ENCODE assay signal across 19 mouse cellular contexts in the genomic region with DNA sequence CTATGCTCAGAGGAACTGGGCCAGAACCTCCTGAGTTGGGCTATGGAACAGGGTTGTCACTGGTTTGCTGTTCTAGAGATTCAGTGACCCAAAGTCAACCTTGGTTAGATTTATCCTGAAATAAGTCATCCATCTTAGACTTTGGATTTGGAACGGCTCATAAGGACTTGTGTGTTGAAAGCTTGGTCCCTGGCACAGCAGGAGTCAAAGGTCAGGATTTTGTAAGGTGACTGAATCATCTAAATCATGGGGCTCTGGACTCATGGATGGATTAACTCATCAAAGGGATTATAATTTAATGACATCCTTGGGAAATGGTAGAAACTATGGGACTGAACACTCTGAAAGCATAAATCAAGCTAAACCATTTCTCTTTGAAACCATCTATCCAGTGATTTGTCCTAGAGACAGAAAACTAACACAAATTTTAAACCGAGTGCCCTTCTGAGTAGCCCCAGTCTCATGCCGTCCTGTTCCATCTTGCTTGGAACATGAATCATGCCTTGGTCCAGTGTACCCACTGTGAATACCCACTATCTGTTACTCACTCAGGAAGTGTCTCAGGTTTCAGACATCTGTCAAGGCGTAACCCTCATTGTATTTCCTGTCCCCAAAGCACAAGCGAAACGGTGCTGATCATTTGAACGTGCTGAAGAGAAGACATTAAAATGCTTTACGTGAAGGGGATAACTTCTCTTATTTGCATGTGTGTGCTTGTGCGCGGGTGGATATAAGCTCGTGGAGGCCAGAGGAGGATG. TPM values are rescaled to one million over a fixed set of nuclear protein-coding genes. Genes with fewer than 3 reads are reported as not detected.
DNase-seq lines count a peak whose midpoint lies in the region; ATAC-seq and TF ChIP-seq lines count a peak whose summit lies in the region.
"Had no signal": no experiment of that assay in that cellular context is flagged by ENCODE, and none has a peak within 500 bp of the region (broad histone marks: within the 10 kb centered on the region; RNA-seq: fewer than 3 reads in every experiment).

No protein-coding gene starts in this region.

- no peak for TF ChIP-seq RAD21 in MEL (IDR thresholded peaks at IDR 0.05; ENCODE audit: low read depth, low read length)

- peak; percentile 83 for DNase-seq in kidney, adult 2 months
- DNase-seq in kidney, postnatal 10 days: no peak
- peak; percentile 6 to 7 for DNase-seq in B cell, adult 2 months
- peak; percentile 70 for DNase-seq in MEL (ENCODE audit: low read depth, low spot score)
- DNase-seq in mesoderm, embryonic 11.5 days (ENCODE audit: low read depth, low spot score): peak; percentile 17
- DNase-seq: cerebellum, postnatal 25 days; heart, adult 11 months; heart, postnatal 10 days; layer of hippocampus, adult 9-11 months; lung, postnatal 36 days; retina, postnatal 1 day; spleen, adult 18-20 months had no signal

- H3K9me3 ChIP-seq in MEL (replicated peaks; ENCODE audit: insufficient read depth, low read length): no peaks in the 10 kb centered on the region
- H3K9me3 ChIP-seq in midbrain, embryonic 16.5 days (replicated peaks; ENCODE audit: control insufficient read depth, low read length, poor library complexity, severe bottlenecking): no peaks in the 10 kb centered on the region
- no peaks in the 10 kb centered on the region for H3K9me3 ChIP-seq in midbrain, embryonic 15.5 days
- H3K9me3 ChIP-seq: embryonic facial prominence, embryonic 15.5 days; midbrain, embryonic 13.5 days had no signal

- peaks cover 12% of the 10 kb centered on the region; the same call in 1 of the 2 replicates for H3K4me1 ChIP-seq in kidney, adult 2 months (ENCODE audit: control insufficient read depth, insufficient read depth, low read length)
- H3K4me1 ChIP-seq in MEL (ENCODE audit: control insufficient read depth in 1 of 2, insufficient read depth in 2 of 2, low read length in 2 of 2): peaks cover 2 to 3% of the 10 kb centered on the region in 2 experiments; a peak in 2 of 4 replicates
- no peaks in the 10 kb centered on the region for H3K4me1 ChIP-seq in midbrain, embryonic 16.5 days (ENCODE audit: control insufficient read depth, insufficient read depth, low read length)
- no peaks in the 10 kb centered on the region for H3K4me1 ChIP-seq in midbrain, embryonic 15.5 days
- H3K4me1 ChIP-seq: embryonic facial prominence, embryonic 15.5 days; midbrain, embryonic 13.5 days had no signal

- ATAC-seq in midbrain, embryonic 16.5 days: no peak
- no peak for ATAC-seq in midbrain, embryonic 15.5 days (replicated peaks)
- ATAC-seq: hindbrain, embryonic 16.5 days; midbrain, embryonic 13.5 days had no signal

- no peak overlapping the region for H3K4me3 ChIP-seq in kidney, adult 2 months (ENCODE audit: insufficient read depth, low read depth, low read length)
- peak overlapping the region in 1 of 2 experiments; percentile 39; a peak in 1 of 4 replicates for H3K4me3 ChIP-seq in MEL (ENCODE audit: control insufficient read depth in 1 of 2, insufficient read depth in 1 of 2, low read depth in 2 of 2, low read length in 2 of 2)
- no peak overlapping the region for H3K4me3 ChIP-seq in midbrain, embryonic 16.5 days (ENCODE audit: low read depth, low read length)
- H3K4me3 ChIP-seq in midbrain, embryonic 15.5 days: no peak overlapping the region
- H3K4me3 ChIP-seq: embryonic facial prominence, embryonic 15.5 days; midbrain, embryonic 13.5 days had no signal

- peak overlapping the region; percentile 31; the same call in 1 of the 2 replicates for H3K9ac ChIP-seq in MEL (ENCODE audit: control insufficient read depth, low read depth, low read length, poor library complexity, severe bottlenecking)
- no peak overlapping the region for H3K9ac ChIP-seq in midbrain, embryonic 16.5 days (ENCODE audit: low read depth, low read length)
- no peak overlapping the region for H3K9ac ChIP-seq in midbrain, embryonic 15.5 days
- H3K9ac ChIP-seq: embryonic facial prominence, embryonic 15.5 days; liver, embryonic 14.5 days; midbrain, embryonic 13.5 days had no signal

- 46% methylated on average over 11 of the region's 11 CpGs for WGBS in kidney, adult 2 months
- WGBS in midbrain, embryonic 16.5 days: 78% methylated on average over 11 of the region's 11 CpGs
- WGBS in midbrain, embryonic 15.5 days: 74% methylated on average over 11 of the region's 11 CpGs

- H3K27ac ChIP-seq in kidney, adult 2 months (ENCODE audit: insufficient read depth, low read depth, low read length): no peak overlapping the region
- no peak overlapping the region for H3K27ac ChIP-seq in MEL (ENCODE audit: control insufficient read depth, low read depth, low read length)
- no peak overlapping the region for H3K27ac ChIP-seq in midbrain, embryonic 16.5 days (ENCODE audit: low read length)
- H3K27ac ChIP-seq in midbrain, embryonic 15.5 days: no peak overlapping the region
- H3K27ac ChIP-seq: embryonic facial prominence, embryonic 15.5 days; liver, embryonic 14.5 days; midbrain, embryonic 13.5 days had no signal

- TF ChIP-seq POLR2A in kidney, adult 2 months (IDR thresholded peaks at IDR 0.05; ENCODE audit: low read depth, low read length): no peak
- TF ChIP-seq POLR2A in MEL (IDR thresholded peaks at IDR 0.05; ENCODE audit: control insufficient read depth in 1 of 2, insufficient read depth in 1 of 2, low read depth in 1 of 2, low read length in 2 of 2, poor library complexity in 1 of 2): no peak

- 0 out of 4 replicates have a peak, but pooled peaks of 1 of the 2 experiments have one; percentile 36 for TF ChIP-seq EP300 in MEL (IDR thresholded peaks at IDR 0.05; ENCODE audit: low read depth in 1 of 2, low read length in 2 of 2)

- H3K27me3 ChIP-seq in kidney, adult 2 months (replicated peaks; ENCODE audit: control insufficient read depth, insufficient read depth, low read length): no peaks in the 10 kb centered on the region
- H3K27me3 ChIP-seq in MEL (ENCODE audit: control insufficient read depth in 1 of 2, insufficient read depth in 2 of 2, low read length in 2 of 2): peaks cover 1 to 6% of the 10 kb centered on the region in 2 experiments; a peak in 2 of 4 replicates
- no peaks in the 10 kb centered on the region for H3K27me3 ChIP-seq in midbrain, embryonic 16.5 days (ENCODE audit: control insufficient read depth, insufficient read depth, low read depth, low read length)
- no peaks in the 10 kb centered on the region for H3K27me3 ChIP-seq in midbrain, embryonic 15.5 days (replicated peaks)
- H3K27me3 ChIP-seq: embryonic facial prominence, embryonic 15.5 days; midbrain, embryonic 13.5 days had no signal

- no peaks in the 10 kb centered on the region for H3K36me3 ChIP-seq in kidney, adult 2 months (ENCODE audit: control insufficient read depth, insufficient read depth, low read length)
- H3K36me3 ChIP-seq in MEL (ENCODE audit: control insufficient read depth in 1 of 2, insufficient read depth in 2 of 2, low read length in 2 of 2): no peaks in the 10 kb centered on the region; a peak in 1 of 4 replicates
- no peaks in the 10 kb centered on the region for H3K36me3 ChIP-seq in midbrain, embryonic 16.5 days (ENCODE audit: control insufficient read depth, insufficient read depth, low read length)
- no peaks in the 10 kb centered on the region for H3K36me3 ChIP-seq in midbrain, embryonic 15.5 days (replicated peaks)
- H3K36me3 ChIP-seq: embryonic facial prominence, embryonic 15.5 days; midbrain, embryonic 13.5 days had no signal

- no peak for TF ChIP-seq CTCF in kidney, adult 2 months (conservative IDR thresholded peaks at IDR 0.05; ENCODE audit: insufficient read depth, insufficient read length, low read depth, low read length)
- no peak for TF ChIP-seq CTCF in MEL (IDR thresholded peaks at IDR 0.05 in 2 of 3, conservative IDR thresholded peaks at IDR 0.05 in 1 of 3; ENCODE audit: control insufficient read depth in 1 of 3, insufficient read depth in 1 of 3, low read depth in 2 of 3, low read length in 3 of 3, poor library complexity in 1 of 3, severe bottlenecking in 1 of 3)

- no peaks in the 10 kb centered on the region for H3K79me2 ChIP-seq in MEL (ENCODE audit: control insufficient read depth, insufficient read depth, low read length, poor library complexity)

- no peak overlapping the region for H3K4me2 ChIP-seq in midbrain, embryonic 16.5 days (ENCODE audit: low read length)
- no peak overlapping the region for H3K4me2 ChIP-seq in midbrain, embryonic 15.5 days
- H3K4me2 ChIP-seq: embryonic facial prominence, embryonic 15.5 days; midbrain, embryonic 13.5 days had no signal

TF ChIP-seq in MEL, 35 proteins besides CTCF, POLR2A, EP300 and RAD21:
- TF ChIP-seq MYB (IDR thresholded peaks at IDR 0.05; ENCODE audit: low read depth, low read length): no peak
- TF ChIP-seq GATA1 (IDR thresholded peaks at IDR 0.05; ENCODE audit: low read depth, low read length): peak; percentile 36; the same call in 1 of the 2 replicates
TF ChIP-seq in MEL: peak in this region for 1.

RNA-seq across cellular contexts. Expression of gene Fa2h, which starts 41.6 kb away (rescaled TPM):
- 15.3 and 21.0 TPM in 2 replicates for polyA plus RNA-seq in kidney, adult 2 months (2012; rRNA removed)
- not detected in 2 replicates for total RNA-seq in MEL (2012; rRNA removed)
- not detected for polyA plus RNA-seq in MEL (2012; ENCODE audit: insufficient read depth in 1 of 2, insufficient read length in 2 of 2, low read depth in 1 of 2, low replicate concordance in 2 of 2, missing spikeins in 1 of 2)
- 0.28 TPM in 1 of 2 replicates, not detected in the other for polyA plus RNA-seq in midbrain, embryonic 16.5 days (2015; fragmentation: Nextera tagmentation; extraction: Ambion mirVana)
- polyA plus RNA-seq in midbrain, embryonic 15.5 days (2015; fragmentation: Nextera tagmentation; extraction: Ambion mirVana): 0.10 and 0.11 TPM in 2 replicates
- total RNA-seq: ES-E14 had no signal

Comparison
In these comparisons a context has a peak if more than half of its experiments do, and no peak if none do; other contexts are left out.
1. RNA of gene Fa2h, which starts 41.6 kb away (polyA plus RNA-seq): 15.3 to 21.0 TPM in kidney, adult 2 months; 0.28 TPM in midbrain, embryonic 16.5 days, 0.10 to 0.11 TPM in midbrain, embryonic 15.5 days and not detected in MEL; every median in the first group is over 10 times any median in the second.